Comparison of ENCODE assay signal across 20 mouse cellular contexts in genomic region chr5:116408965-116409364, GRCm38 (mm10). TPM values are rescaled to one million over a fixed set of nuclear protein-coding genes. Genes with fewer than 3 reads are reported as not detected.
DNase-seq lines count a peak whose midpoint lies in the region; ATAC-seq and TF ChIP-seq lines count a peak whose summit lies in the region.
"Had no signal": no experiment of that assay in that cellular context is flagged by ENCODE, and none has a peak within 500 bp of the region (broad histone marks: within the 10 kb centered on the region; RNA-seq: fewer than 3 reads in every experiment).

No protein-coding gene starts in this region.

- H3K27me3 ChIP-seq in heart, postnatal 0 days (ENCODE audit: control insufficient read depth, insufficient read depth, low read length), result no peaks in the 10 kb centered on the region
- no peaks in the 10 kb centered on the region for H3K27me3 ChIP-seq in lung, embryonic 15.5 days
- H3K27me3 ChIP-seq: embryonic facial prominence, embryonic 15.5 days; neural tube, embryonic 12.5 days had no signal

- no peaks in the 10 kb centered on the region for H3K9me3 ChIP-seq in heart, postnatal 0 days (replicated peaks; ENCODE audit: control insufficient read depth, low read length)
- no peaks in the 10 kb centered on the region for H3K9me3 ChIP-seq in lung, embryonic 15.5 days
- H3K9me3 ChIP-seq: embryonic facial prominence, embryonic 15.5 days; forebrain, embryonic 12.5 days; heart, embryonic 10.5 days; neural tube, embryonic 12.5 days had no signal

- DNase-seq in heart, postnatal 0 days (ENCODE audit: low spot score), result no peak
- DNase-seq in heart, postnatal 14 days, result no peak
- no peak for DNase-seq in lung, postnatal 14 days
- DNase-seq in R1 (ENCODE audit: low read depth, low spot score), result peak; percentile 82
- no peak for DNase-seq in left cerebral cortex, adult 11 months (ENCODE audit: low spot score)
- DNase-seq: adrenal gland, postnatal 25 days; cerebellum, adult 9-11 months; kidney, adult 8-10 months; layer of hippocampus, postnatal 36 days; left cerebral cortex, postnatal 4 days; thymus, postnatal 14 days had no signal

- peaks cover 8% of the 10 kb centered on the region; the same call in 1 of the 2 replicates for H3K36me3 ChIP-seq in heart, postnatal 0 days (replicated peaks; ENCODE audit: control insufficient read depth, insufficient read depth, low read length)
- no peaks in the 10 kb centered on the region for H3K36me3 ChIP-seq in lung, embryonic 15.5 days
- H3K36me3 ChIP-seq: embryonic facial prominence, embryonic 15.5 days; forebrain, embryonic 12.5 days; neural tube, embryonic 12.5 days had no signal

- ATAC-seq in heart, postnatal 0 days (ENCODE audit: insufficient read depth, low read depth), result no peak
- no peak for ATAC-seq in lung, embryonic 15.5 days (ENCODE audit: borderline replicate concordance, extremely low read depth, low FRiP score, low TSS enrichment)
- peak; percentile 50; the same call in 1 of the 2 replicates for ATAC-seq in megakaryocyte progenitor cell, adult 5-6 weeks (replicated peaks; ENCODE audit: poor library complexity)
- ATAC-seq: CD4-positive, CD25-positive, alpha-beta regulatory T cell, adult 4 months had no signal

- H3K9ac ChIP-seq in heart, postnatal 0 days (replicated peaks; ENCODE audit: low read depth, low read length), result no peak overlapping the region
- H3K9ac ChIP-seq in lung, embryonic 15.5 days, result no peak overlapping the region
- H3K9ac ChIP-seq: embryonic facial prominence, embryonic 15.5 days; forebrain, embryonic 12.5 days; liver, embryonic 14.5 days; neural tube, embryonic 12.5 days had no signal

- TF ChIP-seq CTCF in heart, postnatal 0 days (IDR thresholded peaks at IDR 0.05; ENCODE audit: low read depth), result 0 out of 2 replicates have a peak, but pooled peaks have one; percentile 13

- 69% methylated on average over 9 of the region's 9 CpGs for WGBS in heart, postnatal 0 days
- WGBS in lung, embryonic 15.5 days, result 59% methylated on average over 9 of the region's 9 CpGs

- H3K27ac ChIP-seq in heart, postnatal 0 days (ENCODE audit: low read depth), result no peak overlapping the region
- H3K27ac ChIP-seq in lung, embryonic 15.5 days, result peak overlapping the region; percentile 58; the same call in 1 of the 2 replicates
- H3K27ac ChIP-seq: embryonic facial prominence, embryonic 15.5 days; heart, embryonic 10.5 days; liver, embryonic 14.5 days; neural tube, embryonic 12.5 days had no signal

- intact Hi-C loops in heart, postnatal 14 days (cut with DNase I), result loop anchor here (5.0 kb wide), 1 partner anchor 43 kb away; no protein-coding TSS in a partner anchor

- no peak for TF ChIP-seq EP300 in heart, postnatal 0 days (IDR thresholded peaks at IDR 0.05; ENCODE audit: low read depth)

- no peak overlapping the region for H3K4me3 ChIP-seq in heart, postnatal 0 days (ENCODE audit: low read depth, low read length)
- H3K4me3 ChIP-seq in lung, embryonic 15.5 days, result no peak overlapping the region
- H3K4me3 ChIP-seq: embryonic facial prominence, embryonic 15.5 days; forebrain, embryonic 12.5 days; heart, embryonic 10.5 days had no signal

- peaks cover 18% of the 10 kb centered on the region; the same call in 1 of the 2 replicates for H3K4me1 ChIP-seq in heart, postnatal 0 days (ENCODE audit: control insufficient read depth, insufficient read depth)
- H3K4me1 ChIP-seq in lung, embryonic 15.5 days, result peaks cover 36% of the 10 kb centered on the region

- no peak overlapping the region for H3K4me2 ChIP-seq in heart, postnatal 0 days (ENCODE audit: low read depth, low read length)
- no peak overlapping the region for H3K4me2 ChIP-seq in lung, embryonic 15.5 days
- H3K4me2 ChIP-seq: embryonic facial prominence, embryonic 15.5 days; forebrain, embryonic 12.5 days had no signal

RNA-seq across cellular contexts. Expression of gene Hspb8, which starts 13.7 kb away (rescaled TPM):
- total RNA-seq in heart, postnatal 0 days (2014; rRNA removed; ENCODE audit: low replicate concordance), result 102 and 111 TPM in 2 replicates
- 26.9 and 30.3 TPM in 2 replicates for polyA plus RNA-seq in heart, postnatal 0 days (2015; fragmentation: Nextera tagmentation; extraction: Ambion mirVana)
- total RNA-seq in heart, postnatal 14 days (2021), result 100 to 1,000 TPM; 234 to 252 TPM
- polyA plus RNA-seq in lung, embryonic 15.5 days (2015; fragmentation: Nextera tagmentation; extraction: Ambion mirVana), result 15.7 and 16.0 TPM in 2 replicates
- total RNA-seq in megakaryocyte progenitor cell, adult 5-6 weeks (2015), result 0.20 TPM in 1 of 2 replicates, not detected in the other
- total RNA-seq in megakaryocyte progenitor cell, adult 5-6 weeks (2017), result not detected in 2 replicates
- total RNA-seq: hematopoietic stem cell, adult 5-6 weeks had no signal
- polyA plus RNA-seq: CD4-positive, CD25-positive, alpha-beta regulatory T cell, adult 4 months had no signal

Comparison
In these comparisons a context has a peak if more than half of its experiments do, and no peak if none do; other contexts are left out.
1. RNA of gene Hspb8, which starts 13.7 kb away (total RNA-seq): 234 to 252 TPM in heart, postnatal 14 days and 102 to 111 TPM in heart, postnatal 0 days; 0.20 TPM in megakaryocyte progenitor cell, adult 5-6 weeks; every median in the first group is over 10 times any median in the second.